Mouse (Mus musculus) embryonic facial prominence, embryonic 10.5 days (tissue): ENCODE measurements around the gene Mpnd. TPM values are rescaled to one million over a fixed set of nuclear protein-coding genes. Genes with fewer than 3 reads are reported as not detected.
A peak's percentile ranks its signal among the peaks of the same experiment; 100 is the strongest.

Experiments used
- DNase-seq: peaks from one replicate; pipeline ENCODE4 v3.0.0-alpha.2; 2017; ENCODE audit warnings: low spot score
- H3K27ac ChIP-seq: fragments of 300-500 bp; sonication (generic); replicated peaks from 2 replicates; pipeline ENCODE4 v1.5.1; 2016; ENCODE audit warnings: mild to moderate bottlenecking
- H3K27me3 ChIP-seq: fragments of 300-500 bp; sonication (generic); replicated peaks from 2 replicates; pipeline ENCODE4 v1.6.1; 2016; ENCODE audit warnings: low read depth, mild to moderate bottlenecking; ENCODE audit not compliant: poor library complexity, severe bottlenecking
- H3K36me3 ChIP-seq: fragments of 300-500 bp; sonication (generic); replicated peaks from 2 replicates; pipeline ENCODE4 v1.6.1; 2016; ENCODE audit warnings: mild to moderate bottlenecking, moderate library complexity
- H3K4me1 ChIP-seq: fragments of 300-500 bp; sonication (generic); 2 replicates; pipeline ENCODE4 v1.6.1; 2016
- H3K4me3 ChIP-seq: fragments of 300-500 bp; sonication (generic); 2 replicates; pipeline ENCODE4 v1.5.1; 2016; ENCODE audit warnings: mild to moderate bottlenecking, moderate library complexity
- H3K9me3 ChIP-seq: fragments of 300-500 bp; sonication (generic); 2 replicates; pipeline ENCODE4 v1.6.1; 2016; ENCODE audit warnings: mild to moderate bottlenecking
- WGBS: fragments of 180-500 bp; shearing (Covaris S2); methylation state at CpG from one replicate; pipeline ENCODE4 v1.1.7; 2016; 5-methylcytosine and 5-hydroxymethylcytosine counted together
- polyA plus RNA-seq: library from polyadenylated mRNA; unstranded; fragments of >200 nt; fragmentation: Nextera tagmentation; extraction: Ambion mirVana; gene quantifications from 2 replicates; pipeline ENCODE4 v1.2.1, GENCODE M21; 2016

Gene Mpnd
- polyA plus RNA-seq, 1 experiment from 2014 or later = 135 TPM

DNA sequence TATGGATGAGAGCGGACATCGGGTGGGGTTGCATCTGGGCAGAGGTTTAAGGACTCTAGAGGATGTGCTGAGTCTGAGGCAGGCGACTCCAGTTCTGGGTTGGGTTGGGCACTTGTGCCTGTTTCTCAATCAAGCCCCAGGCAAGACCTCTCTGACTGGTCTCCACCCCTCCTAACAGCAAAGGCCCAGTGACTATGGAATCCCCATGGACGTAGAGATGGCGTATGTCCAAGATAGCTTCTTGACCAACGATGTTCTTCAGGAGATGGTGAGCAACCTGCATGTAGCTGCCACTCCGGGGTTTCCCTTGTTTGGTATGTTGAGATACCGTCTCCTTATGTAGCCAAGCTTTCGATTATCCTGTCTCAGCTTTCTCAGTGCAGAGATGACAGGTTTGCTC, 9.8 kb downstream of the Mpnd start:
- Histone ChIP-seq H3K4me3 (no peak overlapping the region), H3K27me3 (no peaks in the 10 kb centered on the region), H3K36me3 (peaks cover 95% of the 10 kb centered on the region), H3K9me3 (no peaks in the 10 kb centered on the region), H3K27ac (no peak overlapping the region), H3K4me1 (peaks cover 11% of the 10 kb centered on the region)
- WGBS = 95% methylated on average over 9 of the region's 9 CpGs
- DNase-seq = no peak

DNA sequence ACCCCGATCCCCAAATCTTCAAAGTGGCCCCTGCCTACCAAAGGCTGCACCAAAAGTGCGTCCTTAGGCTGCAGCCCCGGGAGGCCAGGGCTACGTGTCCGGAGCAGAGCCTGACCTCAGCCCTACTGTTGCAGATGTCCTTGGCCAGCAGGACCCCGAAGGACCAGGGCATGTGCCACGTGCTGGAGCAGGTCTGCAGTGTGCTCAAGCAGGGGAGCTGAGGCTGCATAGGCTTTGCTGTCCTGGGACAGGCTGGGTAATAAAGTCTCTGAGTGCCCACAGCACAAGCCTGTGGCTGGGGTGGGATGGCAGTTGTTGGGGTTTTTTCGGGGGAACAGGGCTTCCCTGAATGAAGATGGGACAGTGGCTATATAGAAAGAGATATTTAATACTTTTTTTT, 10.9 kb downstream of the Mpnd start:
- Histone ChIP-seq H3K27ac (no peak overlapping the region), H3K36me3 (peaks cover 99% of the 10 kb centered on the region)
- 89% methylated on average over 8 of the region's 8 CpGs for WGBS

GRCm38 (mm10) chr17:56016793-56017785, 11.6 kb downstream of the Mpnd start:
- DNase-seq = no peak
- Histone ChIP-seq H3K27me3 (no peaks in the 10 kb centered on the region), H3K9me3 (no peaks in the 10 kb centered on the region), H3K4me3 (peak overlapping the region; percentile 5; the same call in 1 of the 2 replicates), H3K36me3 (peaks cover 98% of the 10 kb centered on the region), H3K27ac (no peak overlapping the region), H3K4me1 (0 out of 2 replicates have a peak, but pooled peaks cover under 1% of the 10 kb centered on the region)
- 90% methylated on average over 15 of the region's 15 CpGs for WGBS

More for the DNA sequence above, 10.9 kb downstream of the Mpnd start:
- Histone ChIP-seq H3K9me3 (no peaks in the 10 kb centered on the region), H3K4me3 (no peak overlapping the region), H3K4me1 (0 out of 2 replicates have a peak, but pooled peaks cover 3% of the 10 kb centered on the region), H3K27me3 (no peaks in the 10 kb centered on the region)
- no peak for DNase-seq

DNA sequence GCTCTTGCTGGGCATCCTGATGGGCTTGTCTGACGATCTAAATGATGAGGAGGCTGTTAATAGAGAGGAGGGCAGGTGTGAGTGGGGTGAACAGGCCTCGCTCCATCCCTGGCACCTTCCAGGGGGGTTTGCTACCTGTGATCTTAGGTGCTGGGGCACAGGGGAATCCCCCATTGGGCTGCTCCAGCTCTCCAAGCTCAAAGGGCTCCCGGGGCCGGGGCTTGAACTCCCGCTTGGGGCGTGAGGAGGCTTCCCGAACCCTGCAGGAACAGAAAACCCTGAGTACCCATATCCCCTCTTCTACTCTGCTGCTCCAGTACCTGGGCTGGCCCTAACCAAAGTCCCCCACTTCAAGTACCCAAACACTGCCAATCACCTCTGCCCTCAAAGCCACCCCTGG, 12.3 kb downstream of the Mpnd start:
- Histone ChIP-seq H3K27ac (no peak overlapping the region), H3K36me3 (peaks cover 99% of the 10 kb centered on the region), H3K9me3 (no peaks in the 10 kb centered on the region), H3K4me3 (0 out of 2 replicates have a peak overlapping the region, but pooled peaks have one; percentile 5), H3K4me1 (peaks cover 8% of the 10 kb centered on the region; the same call in 1 of the 2 replicates), H3K27me3 (no peaks in the 10 kb centered on the region)
- 91% methylated on average over 7 of the region's 7 CpGs for WGBS
- DNase-seq = no peak

DNA sequence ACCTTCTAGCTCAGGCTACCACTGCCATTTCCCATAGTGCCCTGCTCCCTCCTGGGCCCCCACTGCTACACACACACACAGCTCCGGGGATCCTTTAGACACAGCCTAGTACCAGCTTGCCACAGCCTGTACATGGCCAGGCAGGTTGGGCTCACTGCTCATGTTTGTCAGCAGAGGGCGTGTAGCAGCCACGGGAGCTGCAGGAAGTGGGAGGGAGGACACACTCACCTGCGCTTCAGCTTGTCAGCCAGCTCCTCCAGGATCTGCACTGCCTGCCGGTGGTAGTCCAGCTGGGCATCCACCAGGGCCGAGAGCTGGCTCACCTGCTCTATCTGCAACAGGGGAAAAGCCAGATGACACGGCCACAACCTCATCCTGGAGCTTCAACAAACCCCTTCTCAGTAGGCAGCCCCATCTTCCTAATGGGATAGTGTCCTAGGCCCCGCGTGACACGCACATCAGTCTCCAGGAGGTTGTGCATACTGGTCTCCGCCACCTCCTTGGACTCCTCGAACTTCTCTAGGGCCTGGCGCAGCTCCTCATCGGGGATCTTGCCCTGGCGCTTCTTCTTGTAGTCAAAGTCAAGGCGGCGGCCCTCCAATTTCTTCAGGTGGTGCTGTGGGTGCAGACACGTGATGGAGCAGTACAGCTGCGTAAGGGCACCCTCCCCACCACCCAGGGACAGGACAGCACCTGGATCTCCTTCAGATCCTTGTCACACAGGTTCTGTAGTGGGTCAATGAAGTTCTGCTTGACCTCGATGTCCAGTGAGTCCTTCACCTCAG, 13.0 kb downstream of the Mpnd start:
- H3K4me3 ChIP-seq = no peak overlapping the region
- H3K4me1 ChIP-seq = peaks cover 15% of the 10 kb centered on the region; the same call in 1 of the 2 replicates

DNA sequence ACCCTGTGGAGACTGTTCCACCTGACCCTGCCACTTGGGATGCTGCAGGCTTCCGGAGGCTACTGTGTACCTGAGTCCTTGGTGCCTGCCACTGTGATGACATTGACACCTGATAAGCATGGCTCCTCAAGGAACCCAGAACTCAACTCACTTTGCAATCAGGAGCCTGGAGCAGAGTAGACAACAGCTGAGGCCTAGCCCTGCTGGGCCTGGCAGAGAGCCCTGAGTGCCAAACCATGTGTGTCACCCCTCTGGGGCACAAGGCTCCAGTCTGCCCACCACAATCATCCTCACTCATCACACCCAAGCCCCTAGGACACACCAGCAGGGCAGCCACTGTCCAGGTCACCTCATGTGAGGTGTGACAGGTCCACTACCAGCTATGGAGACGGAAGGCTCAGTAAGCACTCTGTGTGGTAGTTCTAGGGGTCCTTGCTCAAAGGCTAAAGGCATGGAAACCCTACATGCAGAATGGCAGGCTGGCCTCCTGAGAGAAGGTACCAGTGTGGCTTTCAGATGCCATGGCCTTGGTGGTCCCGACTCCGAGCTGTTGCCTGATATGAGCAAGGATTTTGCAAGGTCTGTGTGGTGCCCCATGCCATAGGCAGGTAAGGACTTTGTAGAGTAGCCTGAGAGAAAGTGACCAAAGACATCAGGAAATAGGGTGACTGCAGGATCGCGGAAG, 15.0 kb downstream of the Mpnd start:
- no peak for DNase-seq
- H3K36me3 ChIP-seq = peaks cover 97% of the 10 kb centered on the region
- H3K4me1 ChIP-seq = peaks cover 19% of the 10 kb centered on the region; the same call in 1 of the 2 replicates
- 94% methylated on average over 6 of the region's 6 CpGs for WGBS
- no peak overlapping the region for H3K27ac ChIP-seq
- no peaks in the 10 kb centered on the region for H3K9me3 ChIP-seq
- no peaks in the 10 kb centered on the region for H3K27me3 ChIP-seq
- no peak overlapping the region for H3K4me3 ChIP-seq

More for the DNA sequence above, 13.0 kb downstream of the Mpnd start:
- H3K9me3 ChIP-seq = no peaks in the 10 kb centered on the region
- DNase-seq = peak; percentile 45
- H3K27ac ChIP-seq = no peak overlapping the region
- no peaks in the 10 kb centered on the region for H3K27me3 ChIP-seq
- peaks cover 99% of the 10 kb centered on the region for H3K36me3 ChIP-seq
- WGBS = 79% methylated on average over 20 of the region's 20 CpGs

DNA sequence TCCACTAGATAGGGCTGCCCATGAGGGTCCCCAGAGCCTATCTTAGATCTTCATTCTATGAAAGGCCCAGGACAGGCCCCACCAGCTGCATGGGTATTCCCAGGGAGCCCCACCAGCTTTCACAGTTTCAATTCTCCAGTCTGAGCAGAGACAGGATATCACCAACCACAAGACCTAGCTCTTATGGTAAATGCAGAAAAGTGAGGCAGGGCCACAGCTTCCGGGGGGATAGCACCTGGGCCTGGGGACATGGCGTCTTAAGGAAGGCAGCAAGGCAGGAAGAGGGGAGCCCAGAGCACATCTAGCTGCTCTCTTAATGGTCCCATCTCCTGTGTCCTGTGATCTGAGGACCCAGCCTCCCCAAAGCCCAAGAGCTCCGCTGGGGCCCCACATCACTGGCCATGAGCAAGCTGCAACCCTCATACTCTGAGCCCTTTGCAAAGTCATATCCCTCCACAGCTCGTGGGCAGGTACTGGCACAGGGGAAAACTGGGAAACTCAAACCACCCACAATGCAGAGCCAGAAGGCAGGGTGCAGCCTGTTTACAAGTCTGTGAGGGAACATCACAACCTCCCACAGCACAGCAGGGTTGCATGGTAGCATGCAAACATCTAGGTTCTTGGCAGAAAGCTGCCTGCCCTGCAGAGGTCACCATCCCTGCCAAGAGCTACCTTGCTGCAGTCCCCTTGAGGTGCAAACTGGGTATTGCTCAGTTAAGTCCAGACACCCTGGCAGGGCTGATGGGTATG, 15.8 kb downstream of the Mpnd start:
- H3K36me3 ChIP-seq = peaks cover 95% of the 10 kb centered on the region

DNA sequence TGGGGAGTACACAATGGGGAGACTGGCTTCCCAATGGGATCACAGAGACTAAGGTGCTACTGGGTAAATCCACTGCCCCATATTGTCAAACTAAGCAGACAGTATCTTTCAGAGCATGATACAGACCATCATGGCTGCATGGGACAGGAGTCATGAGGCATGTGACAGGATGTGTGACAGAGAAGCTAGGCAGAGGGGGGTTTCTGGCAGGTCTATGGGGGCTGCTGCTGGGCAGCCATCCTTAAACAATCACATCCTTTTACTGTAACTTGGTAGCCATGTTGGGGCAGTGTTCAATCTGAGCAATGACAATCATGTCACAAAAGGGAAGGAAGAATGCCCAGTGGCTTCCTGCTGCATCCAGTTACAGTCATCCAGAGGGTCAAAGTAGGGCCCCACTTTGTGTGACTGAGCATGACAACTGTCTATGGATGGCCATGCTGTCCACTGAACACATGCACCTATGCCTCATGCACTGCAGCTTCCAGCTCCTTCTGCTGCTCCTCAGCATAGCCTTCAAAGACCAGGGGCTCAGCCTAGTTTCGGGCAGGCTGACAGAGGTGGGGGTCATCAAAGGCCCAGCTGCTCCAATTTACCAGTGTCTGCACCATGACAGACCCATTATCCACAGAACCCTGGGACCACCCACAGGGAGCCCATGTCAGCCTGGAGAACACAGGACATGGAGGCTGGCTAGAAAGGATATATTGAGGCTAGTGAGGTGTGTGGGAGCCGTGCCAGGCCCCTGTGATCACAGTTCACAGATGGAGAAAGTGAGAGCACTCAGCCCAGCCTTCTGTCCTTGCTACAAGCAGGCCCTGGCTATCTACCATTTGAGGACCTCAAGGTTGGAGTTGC, 16.8 kb downstream of the Mpnd start:
- 70% methylated on average over 2 of the region's 2 CpGs for WGBS
- Histone ChIP-seq H3K27ac (no peak overlapping the region), H3K9me3 (no peaks in the 10 kb centered on the region), H3K4me1 (peaks cover 23% of the 10 kb centered on the region; the same call in 1 of the 2 replicates), H3K36me3 (peaks cover 95% of the 10 kb centered on the region), H3K27me3 (no peaks in the 10 kb centered on the region), H3K4me3 (no peak overlapping the region)
- DNase-seq = no peak

More for the DNA sequence above, 15.8 kb downstream of the Mpnd start:
- 81% methylated on average over 4 of the region's 4 CpGs for WGBS
- Histone ChIP-seq H3K4me1 (peaks cover 19% of the 10 kb centered on the region; the same call in 1 of the 2 replicates), H3K9me3 (no peaks in the 10 kb centered on the region), H3K4me3 (no peak overlapping the region), H3K27ac (no peak overlapping the region), H3K27me3 (no peaks in the 10 kb centered on the region)
- no peak for DNase-seq

GRCm38 (mm10) chr17:56022989-56023290, 17.4 kb downstream of the Mpnd start:
- WGBS = 85% methylated on average over 4 of the region's 4 CpGs
- H3K4me1 ChIP-seq = peaks cover 23% of the 10 kb centered on the region; the same call in 1 of the 2 replicates
- no peak for DNase-seq
- H3K27me3 ChIP-seq = no peaks in the 10 kb centered on the region
- no peak overlapping the region for H3K27ac ChIP-seq
- peaks cover 95% of the 10 kb centered on the region for H3K36me3 ChIP-seq
- no peaks in the 10 kb centered on the region for H3K9me3 ChIP-seq
- H3K4me3 ChIP-seq = no peak overlapping the region

DNA sequence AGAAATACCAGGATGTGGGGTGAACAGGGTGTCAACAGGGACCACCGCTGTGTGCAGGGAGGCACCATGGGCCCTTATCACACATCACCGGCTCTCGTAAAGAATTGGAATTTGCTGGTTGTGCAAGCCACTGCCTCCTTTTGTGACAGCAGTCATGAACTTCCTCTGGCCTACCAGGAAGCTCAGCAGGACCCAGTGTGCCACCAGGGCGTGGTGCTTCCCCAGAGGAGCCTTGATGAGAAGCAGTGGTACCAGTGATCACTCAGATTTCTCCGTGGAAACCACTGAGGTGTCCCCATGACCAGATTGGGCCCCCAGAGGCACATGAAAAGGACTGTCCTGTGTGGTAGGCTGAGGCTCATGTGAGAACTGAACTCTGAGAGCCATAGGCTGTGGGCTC, 17.9 kb downstream of the Mpnd start:
- no peak for DNase-seq
- H3K9me3 ChIP-seq = no peaks in the 10 kb centered on the region
- peaks cover 23% of the 10 kb centered on the region; the same call in 1 of the 2 replicates for H3K4me1 ChIP-seq
- no peak overlapping the region for H3K27ac ChIP-seq
- peaks cover 95% of the 10 kb centered on the region for H3K36me3 ChIP-seq
- H3K27me3 ChIP-seq = no peaks in the 10 kb centered on the region
- 91% methylated on average over 5 of the region's 5 CpGs for WGBS
- no peak overlapping the region for H3K4me3 ChIP-seq

GRCm38 (mm10) chr17:56024476-56024875, 19.0 kb downstream of the Mpnd start:
- Histone ChIP-seq H3K4me1 (peaks cover 23% of the 10 kb centered on the region; the same call in 1 of the 2 replicates), H3K4me3 (no peak overlapping the region), H3K27me3 (no peaks in the 10 kb centered on the region), H3K9me3 (no peaks in the 10 kb centered on the region), H3K36me3 (peaks cover 95% of the 10 kb centered on the region), H3K27ac (no peak overlapping the region)
- no peak for DNase-seq
- WGBS = 75% methylated on average over 2 of the region's 2 CpGs
